Mouse (Mus musculus): ENCODE measurements around the gene Caprin1.
A peak's percentile ranks its signal among the peaks of the same experiment; 100 is the strongest.

Gene Caprin1

DNA sequence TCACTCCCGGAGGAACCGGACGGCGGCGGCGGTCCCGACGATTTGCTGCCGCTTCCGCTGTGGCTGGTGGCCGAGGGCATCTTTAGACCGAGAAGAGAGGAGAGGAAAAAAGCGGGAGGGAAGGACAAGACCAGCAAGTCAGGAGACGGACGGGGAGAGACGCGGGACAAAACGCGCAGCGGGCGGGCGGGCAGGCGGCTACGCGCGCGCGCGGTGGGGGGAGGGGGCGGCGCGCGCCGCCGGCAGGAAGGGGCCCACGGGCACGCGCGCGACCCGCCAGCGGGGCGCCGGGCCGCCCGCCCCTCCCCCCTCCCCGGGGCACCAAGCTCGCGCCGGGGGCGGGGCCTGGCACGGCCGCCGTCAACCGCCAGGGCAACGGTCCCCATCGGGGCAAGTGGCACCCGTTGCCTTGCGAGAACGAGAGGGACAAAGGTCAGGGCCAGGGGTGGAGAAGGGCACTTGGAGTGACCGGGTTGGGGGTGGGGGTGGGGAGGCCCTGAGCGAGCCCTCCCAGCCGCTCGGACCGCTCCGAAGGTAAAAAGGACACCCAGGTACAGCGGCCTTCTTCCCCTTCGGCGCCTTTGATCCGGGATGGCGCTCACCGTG lies 485 bp downstream of the Caprin1 start:
- peak; percentile 93 for DNase-seq (ENCODE audit: low spot score)

- DNase-seq (ENCODE audit: low spot score) = peak; percentile 67
These were observed 1.1 kb downstream of the Caprin1 start for GRCm38 (mm10) chr2:103796211-103796860.

DNA sequence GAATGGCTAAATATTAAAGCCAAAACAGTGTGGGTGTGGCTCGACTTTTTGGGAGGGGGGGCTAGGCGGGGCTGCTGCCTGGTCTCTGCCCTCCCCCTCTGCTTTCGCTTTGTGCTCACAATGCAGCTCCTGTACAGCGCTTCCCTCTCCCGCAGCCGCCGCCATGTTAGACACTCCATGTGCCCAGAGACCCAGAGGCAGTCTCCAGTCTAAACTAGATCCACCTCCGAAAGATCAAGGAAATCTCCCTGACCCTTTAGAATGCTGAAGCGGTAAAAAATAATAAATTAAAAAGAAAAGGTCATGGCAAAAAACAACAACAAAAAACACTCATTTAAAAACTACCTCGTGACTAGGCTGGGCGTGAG lies 1.6 kb downstream of the Caprin1 start:
- DNase-seq (ENCODE audit: low spot score) = peak; percentile 90

- no peak for DNase-seq (ENCODE audit: low spot score)
These were observed 5.4 kb downstream of the Caprin1 start for GRCm38 (mm10) chr2:103792009-103792408.

- no peak for DNase-seq (ENCODE audit: low spot score)
These were observed 11.7 kb downstream of the Caprin1 start for GRCm38 (mm10) chr2:103785735-103786134.

DNA sequence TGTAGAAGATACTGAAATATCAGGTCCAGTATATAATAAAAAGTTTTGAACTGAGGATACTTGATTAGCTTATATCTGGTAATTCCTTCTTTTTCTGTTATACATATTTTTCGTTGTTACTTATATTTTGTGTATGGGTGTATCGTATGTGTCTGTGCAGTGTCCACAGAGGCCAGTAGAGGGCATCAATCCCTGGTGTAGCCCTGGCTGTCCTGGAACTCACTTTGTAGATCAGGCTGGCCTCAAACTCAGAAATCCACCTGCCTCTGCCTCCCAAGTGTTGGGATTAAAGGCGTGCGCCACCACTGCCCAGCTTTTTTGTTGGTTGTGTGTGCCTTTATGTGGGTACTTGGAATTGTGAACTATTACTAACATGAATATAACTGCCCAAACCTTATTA lies 12.8 kb downstream of the Caprin1 start:
- no peak for DNase-seq (ENCODE audit: low spot score)

- DNase-seq (ENCODE audit: low spot score) = no peak
These were observed 35.0 kb downstream of the Caprin1 start for GRCm38 (mm10) chr2:103762492-103762891.

DNA sequence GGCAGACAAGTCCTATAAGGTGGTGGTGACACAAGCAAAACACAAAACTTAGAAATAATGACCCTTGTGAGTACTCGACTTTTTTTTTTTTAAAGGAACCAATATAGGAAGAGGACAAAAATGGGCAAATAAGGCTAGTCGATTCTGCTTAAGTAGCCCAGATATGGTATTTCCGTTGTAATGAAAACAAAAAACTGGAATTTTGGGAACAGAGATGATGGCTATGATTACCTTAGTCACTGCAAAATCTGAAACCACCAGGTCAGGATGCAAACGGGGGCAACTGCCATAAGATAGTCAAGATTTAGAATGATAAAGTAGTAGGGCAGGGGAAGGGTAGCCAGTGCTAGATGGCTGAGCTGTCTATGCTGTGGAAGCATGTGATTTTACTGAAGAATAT lies 35.5 kb downstream of the Caprin1 start:
- peak; percentile 40 for DNase-seq (ENCODE audit: low spot score)

DNA sequence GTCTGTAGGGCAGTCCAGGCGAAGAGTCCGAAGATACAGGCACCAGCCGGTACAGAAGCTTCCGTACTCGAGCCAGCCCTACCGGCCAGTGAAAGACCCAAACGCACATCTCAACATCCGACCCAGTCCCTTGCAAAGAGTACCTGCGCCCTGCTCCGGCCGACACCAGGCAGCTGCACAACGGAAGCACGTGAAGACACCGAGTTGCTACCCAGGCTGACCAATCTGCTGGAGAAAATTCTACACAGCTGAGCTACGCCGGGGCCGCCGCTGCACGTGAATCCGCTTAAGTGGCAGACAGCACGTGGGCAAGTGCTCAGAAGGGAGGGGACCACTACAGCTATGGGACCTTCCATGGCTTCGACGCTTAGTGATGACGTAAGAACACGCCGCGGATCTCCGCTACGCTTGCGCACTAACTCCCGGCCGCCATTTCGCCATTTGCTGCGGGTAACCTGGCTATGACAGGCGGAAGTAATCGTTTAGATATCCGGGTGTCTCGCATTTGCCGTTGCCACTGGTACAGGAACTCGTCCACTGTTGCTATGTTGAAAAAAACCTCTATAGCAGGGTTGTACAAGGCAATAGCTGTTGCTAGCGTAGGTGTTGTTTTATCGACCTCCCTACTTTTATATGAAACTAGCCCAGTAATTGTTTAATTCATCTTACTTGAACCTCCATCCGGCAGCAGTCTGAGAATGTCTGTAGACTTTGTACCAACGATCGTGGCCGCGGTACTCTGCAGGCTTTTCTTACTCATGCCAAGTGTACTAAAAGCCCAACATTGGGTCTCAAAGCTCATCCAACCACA lies 36.3 kb downstream of the Caprin1 start, which contains the start of gene Nat10:
Gene Nat10, minus strand, starts transcription at position 365 of the 811 bp plus-strand sequence.
- DNase-seq (ENCODE audit: low spot score) = peak; percentile 99

DNA sequence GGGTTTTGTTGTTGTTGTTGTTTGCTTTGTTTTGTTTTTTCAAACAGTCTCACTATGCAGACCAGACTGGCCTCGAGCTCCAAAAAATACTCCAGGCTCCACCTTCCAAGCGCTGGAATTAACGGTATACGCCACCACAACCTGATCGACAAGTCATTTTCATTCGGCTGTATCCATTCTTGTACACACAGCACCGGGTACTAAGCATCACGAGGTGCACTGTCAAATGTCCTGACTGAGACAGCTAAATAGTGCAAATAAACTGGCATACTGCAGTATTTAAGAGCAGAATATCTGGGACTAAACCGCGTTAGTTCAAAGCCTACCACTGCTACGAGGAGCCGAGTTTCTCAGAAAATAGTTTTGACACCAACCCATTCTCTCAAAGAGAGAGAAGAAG lies 37.0 kb downstream of the Caprin1 start:
- peak; percentile 49 for DNase-seq (ENCODE audit: low spot score)

- no peak for DNase-seq (ENCODE audit: low spot score)
These were observed 41.9 kb downstream of the Caprin1 start for GRCm38 (mm10) chr2:103755458-103756085.

DNA sequence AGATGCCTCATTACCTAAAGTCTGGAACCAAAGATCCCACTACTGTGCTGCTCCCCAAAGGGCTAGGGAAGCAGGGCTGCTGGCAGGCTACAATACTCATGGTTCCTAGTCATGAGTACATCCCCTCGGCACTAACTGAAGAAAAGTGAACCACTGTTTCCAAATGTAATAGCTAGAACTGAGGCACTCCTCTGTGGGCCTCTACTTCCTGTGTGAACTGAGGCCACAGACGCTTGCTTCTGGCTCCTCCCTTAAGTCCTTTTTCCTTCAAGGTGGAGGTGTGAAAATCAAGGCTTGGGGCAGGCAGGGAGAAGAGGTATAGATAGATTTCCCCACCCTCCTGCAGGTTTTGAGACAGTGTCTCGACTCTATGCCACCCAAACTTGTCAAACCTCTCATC lies 42.8 kb downstream of the Caprin1 start:
- DNase-seq (ENCODE audit: low spot score) = no peak

DNA sequence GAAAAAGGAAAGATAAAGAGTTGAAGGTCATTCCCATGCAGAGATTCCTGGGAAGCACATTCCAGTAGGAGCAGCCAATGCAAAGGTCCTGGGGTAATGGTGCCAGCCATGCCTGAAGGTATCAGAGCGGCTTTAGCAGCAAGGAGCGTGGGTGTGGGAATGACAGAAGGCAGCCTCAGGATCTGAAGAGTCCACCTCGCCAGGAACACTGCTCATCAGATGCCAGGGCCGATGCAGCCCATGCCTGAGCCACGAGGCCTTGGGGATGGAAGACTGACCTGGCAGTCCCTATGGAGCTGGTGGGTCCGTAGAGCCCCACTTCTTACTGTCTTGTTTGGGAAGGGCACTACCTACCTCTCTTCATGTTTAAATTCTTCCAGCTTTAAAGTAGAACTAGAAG lies 45.7 kb downstream of the Caprin1 start:
- no peak for DNase-seq (ENCODE audit: low spot score)

- no peak for DNase-seq (ENCODE audit: low spot score)
These were observed 48.4 kb downstream of the Caprin1 start for GRCm38 (mm10) chr2:103749091-103749490.

GRCm38 (mm10) chr2:103747891-103748290 lies 49.6 kb downstream of the Caprin1 start:
- DNase-seq (ENCODE audit: low spot score) = no peak

DNA sequence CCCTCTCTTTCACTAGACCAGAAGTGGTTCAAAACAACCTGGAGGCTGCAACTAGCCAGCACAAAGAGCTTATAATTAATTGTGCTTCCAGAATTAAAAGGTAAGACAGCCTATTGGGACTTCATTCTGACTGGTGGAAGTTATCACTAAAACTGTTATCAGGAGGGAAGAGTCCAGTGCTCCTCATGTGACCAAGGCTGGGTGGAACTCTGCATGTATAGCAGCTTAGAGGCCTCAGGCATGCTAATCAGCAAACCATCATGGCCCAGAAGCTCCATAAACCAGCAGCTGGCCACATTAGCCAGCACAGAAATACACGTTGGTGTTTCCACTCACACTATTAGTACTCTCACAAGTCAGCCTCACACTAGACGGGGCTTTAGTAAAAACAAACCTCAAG lies 50.7 kb downstream of the Caprin1 start:
- no peak for DNase-seq (ENCODE audit: low spot score)

DNA sequence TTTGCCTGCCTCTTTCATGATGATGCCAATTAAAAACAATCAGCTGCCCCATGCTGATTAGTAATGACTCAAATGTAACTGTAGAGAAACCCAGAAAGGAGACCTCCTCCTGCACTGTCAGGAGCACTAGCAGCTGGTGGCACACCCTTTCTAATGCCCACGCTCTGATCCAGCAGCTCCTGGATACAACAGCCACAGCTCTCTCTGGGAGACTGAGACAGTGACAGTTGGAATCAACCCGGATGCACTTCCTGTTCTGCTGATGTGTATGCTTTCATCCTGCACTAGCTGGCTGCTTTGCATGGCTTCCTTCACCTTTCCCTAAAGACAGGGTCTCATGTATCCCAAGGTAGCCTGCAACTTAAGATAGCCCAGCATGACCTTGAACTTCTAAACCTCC lies 51.4 kb downstream of the Caprin1 start:
- DNase-seq (ENCODE audit: low spot score) = no peak

GRCm38 (mm10) chr2:103745481-103745880 lies 52.0 kb downstream of the Caprin1 start:
- peak; percentile 58 for DNase-seq (ENCODE audit: low spot score)

DNA sequence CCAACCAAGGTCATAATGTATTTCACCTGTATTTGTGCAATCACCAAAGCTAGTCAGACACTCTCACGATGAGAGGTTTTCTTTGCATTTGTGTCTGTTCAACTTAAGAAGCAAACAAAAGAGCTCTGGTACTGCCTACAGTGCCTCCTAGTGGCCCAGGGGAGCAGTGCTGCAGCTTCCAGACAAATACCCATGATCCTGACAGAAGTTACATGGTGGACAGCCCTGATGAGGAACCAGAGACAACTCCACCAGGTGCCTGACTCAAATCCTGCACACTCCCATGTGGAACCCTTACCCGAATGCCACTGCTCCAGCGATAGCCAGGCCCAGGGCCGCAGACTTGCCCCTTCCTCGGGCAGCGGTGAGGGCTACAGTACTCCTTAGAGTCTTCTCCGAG lies 53.5 kb downstream of the Caprin1 start:
- peak; percentile 79 for DNase-seq (ENCODE audit: low spot score)

GRCm38 (mm10) chr2:103743536-103743935 lies 53.9 kb downstream of the Caprin1 start:
- no peak for DNase-seq (ENCODE audit: low spot score)

- no peak for DNase-seq (ENCODE audit: low spot score)
These were observed 54.6 kb downstream of the Caprin1 start for GRCm38 (mm10) chr2:103742821-103743220.

GRCm38 (mm10) chr2:103731423-103731822 lies 66.0 kb downstream of the Caprin1 start:
- DNase-seq (ENCODE audit: low spot score) = no peak

- DNase-seq (ENCODE audit: low spot score) = no peak
These were observed 66.5 kb downstream of the Caprin1 start for GRCm38 (mm10) chr2:103730999-103731398.

Measured in adipocyte (in vitro differentiated cells).